Mouse (Mus musculus) bone marrow macrophage, adult 2 months (primary cell): Measurements from ENCODE around the gene Dnase1l3.

Experiments
- CTCF ChIP-seq: IDR thresholded peaks from 2 replicates; pipeline ENCODE4 v1.5.1; 2012; ENCODE audit warnings: low read depth, mild to moderate bottlenecking, low read length, moderate library complexity
- POLR2A ChIP-seq: IDR thresholded peaks from 2 replicates; pipeline ENCODE4 v1.6.1; 2012; ENCODE audit warnings: mild to moderate bottlenecking, low read depth, low read length, borderline replicate concordance

DNA sequence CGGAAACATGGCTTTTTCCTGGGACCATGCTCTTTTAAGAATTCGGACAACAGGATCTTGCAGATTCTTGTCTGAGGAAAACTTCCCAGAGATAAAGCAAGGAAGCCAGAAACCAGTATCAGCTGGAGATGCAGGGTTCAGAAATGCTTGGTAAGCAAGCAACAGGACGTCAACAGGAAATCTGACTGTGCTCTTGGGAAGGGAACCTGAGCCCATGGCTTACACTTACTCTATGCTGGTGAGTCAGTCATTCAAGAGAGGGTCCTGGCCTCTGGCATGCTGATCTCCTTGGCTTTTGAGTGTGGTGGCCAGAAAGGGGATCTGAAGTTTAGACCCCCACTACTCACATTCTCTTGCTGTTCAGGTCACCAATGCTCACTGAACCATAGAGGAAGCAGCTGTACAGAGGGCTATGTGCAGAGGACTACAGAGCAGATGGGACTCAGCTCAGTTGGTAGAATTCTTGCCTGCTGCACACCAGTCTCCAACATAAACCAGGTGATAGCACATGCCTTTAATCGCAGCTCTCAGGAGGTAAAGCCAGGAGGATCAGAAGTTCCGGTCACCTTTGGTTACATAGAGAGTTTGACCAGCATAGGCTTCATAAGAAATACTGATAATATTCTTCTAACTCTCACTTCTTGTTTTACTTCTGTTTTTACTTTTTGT is 3.1 kb downstream of the Dnase1l3 start:
- TF ChIP-seq CTCF (no peak), POLR2A (no peak)
